Mouse (Mus musculus): ENCODE results near the gene Gm45234.

DNA sequence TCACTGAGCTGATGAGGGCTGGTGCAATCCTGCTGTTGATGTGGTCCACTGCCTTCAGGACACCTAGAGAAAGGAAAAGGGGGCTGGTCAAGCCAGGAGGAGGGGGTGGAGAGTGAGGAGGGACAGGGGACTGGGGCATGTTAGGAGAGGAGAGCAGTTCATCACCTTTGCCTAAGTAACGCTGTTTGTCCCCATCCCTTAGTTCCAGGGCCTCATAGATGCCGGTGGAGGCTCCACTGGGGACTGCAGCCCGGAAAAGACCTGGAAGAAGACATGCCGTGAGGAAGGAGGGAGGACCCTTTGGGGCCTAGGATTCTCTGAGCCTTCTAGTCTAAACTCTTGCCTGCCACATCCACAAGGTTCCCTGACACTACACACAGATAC lies 11.7 kb upstream of the Gm45234 start:
- no peak for TF ChIP-seq USF1 (IDR thresholded peaks at IDR 0.05; ENCODE audit: low read depth)
- no peak for TF ChIP-seq POLR2A (IDR thresholded peaks at IDR 0.05; ENCODE audit: insufficient read length, low read depth)

All from myocyte (in vitro differentiated cells).